Mouse (Mus musculus) forebrain, embryonic 12.5 days (tissue): ENCODE results near the gene BC004004. TPM values are rescaled to one million over a fixed set of nuclear protein-coding genes. Genes with fewer than 3 reads are reported as not detected.

Experiments
- ATAC-seq: fragments of 200-750 bp; cut with Nextera tagmentation; 2 replicates; pipeline ENCODE4 v1.8.0; 2017; ENCODE audit warnings: moderate TSS enrichment; ENCODE audit not compliant: low FRiP score
- H3K27ac ChIP-seq: fragments of 300-500 bp; sonication (generic); 2 replicates; pipeline ENCODE4 v1.5.1; 2016; ENCODE audit warnings: mild to moderate bottlenecking
- H3K27me3 ChIP-seq: fragments of 300-500 bp; sonication (generic); 2 replicates; pipeline ENCODE4 v1.6.1; 2016; ENCODE audit warnings: mild to moderate bottlenecking
- H3K36me3 ChIP-seq: fragments of 300-500 bp; sonication (generic); replicated peaks from 2 replicates; pipeline ENCODE4 v1.6.1; 2016; ENCODE audit warnings: mild to moderate bottlenecking
- H3K4me1 ChIP-seq: fragments of 300-500 bp; sonication (generic); 2 replicates; pipeline ENCODE4 v1.6.1; 2016
- H3K4me2 ChIP-seq: fragments of 300-500 bp; sonication (generic); 2 replicates; pipeline ENCODE4 v1.6.1; 2016; ENCODE audit warnings: mild to moderate bottlenecking, moderate library complexity
- H3K4me3 ChIP-seq: fragments of 300-500 bp; sonication (generic); replicated peaks from 2 replicates; pipeline ENCODE4 v1.5.1; 2016; ENCODE audit warnings: mild to moderate bottlenecking
- H3K9ac ChIP-seq: fragments of 300-500 bp; sonication (generic); 2 replicates; pipeline ENCODE4 v1.6.1; 2016; ENCODE audit warnings: mild to moderate bottlenecking
- H3K9me3 ChIP-seq: fragments of 300-500 bp; sonication (generic); 2 replicates; pipeline ENCODE4 v1.6.1; 2016
- WGBS: fragments of 180-500 bp; shearing (Covaris S2); methylation state at CpG from one replicate; pipeline ENCODE4 v1.1.7; 2016; 5-methylcytosine and 5-hydroxymethylcytosine counted together
- polyA plus RNA-seq: library from polyadenylated mRNA; unstranded; fragments of >200 nt; fragmentation: Nextera tagmentation; extraction: Ambion mirVana; gene quantifications from 2 replicates; pipeline ENCODE4 v1.2.1, GENCODE M21; 2016

BC004004 gene
- 65.0 and 65.2 TPM in 2 replicates for polyA plus RNA-seq

DNA sequence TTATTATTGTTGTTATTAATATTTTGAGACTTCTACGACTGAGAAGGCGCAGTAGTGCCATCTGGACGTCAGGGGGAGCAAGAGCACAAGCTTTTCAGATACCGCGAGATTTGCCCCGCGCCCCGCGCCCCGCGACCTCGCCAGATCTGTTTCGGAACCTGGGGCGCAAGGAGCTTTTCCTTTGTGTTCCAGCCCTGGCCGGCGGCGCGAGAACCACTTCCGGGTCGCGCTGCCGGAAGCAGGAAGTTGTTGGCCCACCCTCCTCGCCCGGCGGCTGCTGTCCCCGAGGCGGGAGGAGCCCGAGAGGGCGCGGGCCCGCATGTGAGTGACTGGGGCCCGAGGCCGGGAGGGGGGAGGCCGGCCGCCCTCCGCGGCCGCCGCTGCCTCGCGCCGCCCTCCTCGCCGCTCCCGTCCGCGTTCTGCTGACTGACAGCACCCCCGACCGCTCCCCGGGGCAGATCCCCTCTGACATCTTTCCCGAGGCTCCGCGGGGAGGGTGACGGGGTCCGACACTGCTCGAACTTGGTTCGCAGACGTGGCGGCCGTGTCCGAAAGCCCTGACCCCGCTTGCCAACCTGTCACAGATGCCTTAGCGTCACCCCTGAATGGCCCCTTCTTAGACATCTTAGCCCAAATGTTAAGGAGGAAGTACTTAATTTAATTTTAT is at the start of gene BC004004:
Gene BC004004, plus strand, starts transcription at position 107 of the 667 bp plus-strand sequence.
- WGBS, result under 1% methylated on average over 52 of the region's 63 CpGs
- Histone ChIP-seq H3K9me3 (no peaks in the 10 kb centered on the region), H3K4me3 (peak within 1 kb of the TSS; percentile 92), H3K36me3 (no peaks in the 10 kb centered on the region), H3K4me1 (peaks cover 26% of the 10 kb centered on the region), H3K4me2 (peak within 1 kb of the TSS; percentile 72), H3K27me3 (no peaks in the 10 kb centered on the region), H3K9ac (peak within 1 kb of the TSS; percentile 88), H3K27ac (peak within 1 kb of the TSS; percentile 82)
- peak; percentile 93 for ATAC-seq

GRCm38 (mm10) chr17:29220631-29221030 is 48.0 kb upstream of the BC004004 start:
- Histone ChIP-seq H3K4me3 (no peak overlapping the region), H3K4me1 (peaks cover 24% of the 10 kb centered on the region), H3K36me3 (no peaks in the 10 kb centered on the region), H3K9ac (no peak overlapping the region), H3K9me3 (no peaks in the 10 kb centered on the region), H3K27ac (no peak overlapping the region), H3K27me3 (peaks cover 8% of the 10 kb centered on the region; the same call in 1 of the 2 replicates), H3K4me2 (no peak overlapping the region)
- no peak for ATAC-seq
- 21% methylated on average over 14 of the region's 14 CpGs for WGBS

- no peak overlapping the region for H3K27ac ChIP-seq
- 80% methylated on average over 10 of the region's 10 CpGs for WGBS
- no peaks in the 10 kb centered on the region for H3K9me3 ChIP-seq
- peaks cover 2% of the 10 kb centered on the region; the same call in 1 of the 2 replicates for H3K4me1 ChIP-seq
- H3K4me2 ChIP-seq, result no peak overlapping the region
- no peaks in the 10 kb centered on the region for H3K36me3 ChIP-seq
- H3K9ac ChIP-seq, result no peak overlapping the region
- H3K4me3 ChIP-seq, result no peak overlapping the region
- ATAC-seq, result no peak
- H3K27me3 ChIP-seq, result peaks cover 22% of the 10 kb centered on the region
These were observed 37.5 kb upstream of the BC004004 start for GRCm38 (mm10) chr17:29231109-29231508.

- WGBS, result 78% methylated on average over 7 of the region's 7 CpGs
- peaks cover 63% of the 10 kb centered on the region for H3K27me3 ChIP-seq
- 0 out of 2 replicates have a peak overlapping the region, but pooled peaks have one; percentile 100 for H3K4me2 ChIP-seq
These were observed 32.5 kb upstream of the BC004004 start for GRCm38 (mm10) chr17:29236111-29236510.

GRCm38 (mm10) chr17:29237267-29237771 is 31.3 kb upstream of the BC004004 start:
- under 1% methylated on average over 32 of the region's 32 CpGs for WGBS
- no peak overlapping the region for H3K27ac ChIP-seq
- H3K9ac ChIP-seq, result peak overlapping the region; percentile 69
- peak overlapping the region; percentile 64 for H3K4me3 ChIP-seq
- H3K27me3 ChIP-seq, result peaks cover 63% of the 10 kb centered on the region
- H3K4me1 ChIP-seq, result peaks cover 35% of the 10 kb centered on the region
- no peaks in the 10 kb centered on the region for H3K36me3 ChIP-seq
- no peaks in the 10 kb centered on the region for H3K9me3 ChIP-seq
- H3K4me2 ChIP-seq, result peak overlapping the region; percentile 100
- no peak for ATAC-seq

More at GRCm38 (mm10) chr17:29236111-29236510, 32.5 kb upstream of the BC004004 start:
- no peak overlapping the region for H3K9ac ChIP-seq
- no peak overlapping the region for H3K27ac ChIP-seq
- peaks cover 27% of the 10 kb centered on the region for H3K4me1 ChIP-seq
- ATAC-seq, result no peak
- no peak overlapping the region for H3K4me3 ChIP-seq
- no peaks in the 10 kb centered on the region for H3K9me3 ChIP-seq
- H3K36me3 ChIP-seq, result no peaks in the 10 kb centered on the region

DNA sequence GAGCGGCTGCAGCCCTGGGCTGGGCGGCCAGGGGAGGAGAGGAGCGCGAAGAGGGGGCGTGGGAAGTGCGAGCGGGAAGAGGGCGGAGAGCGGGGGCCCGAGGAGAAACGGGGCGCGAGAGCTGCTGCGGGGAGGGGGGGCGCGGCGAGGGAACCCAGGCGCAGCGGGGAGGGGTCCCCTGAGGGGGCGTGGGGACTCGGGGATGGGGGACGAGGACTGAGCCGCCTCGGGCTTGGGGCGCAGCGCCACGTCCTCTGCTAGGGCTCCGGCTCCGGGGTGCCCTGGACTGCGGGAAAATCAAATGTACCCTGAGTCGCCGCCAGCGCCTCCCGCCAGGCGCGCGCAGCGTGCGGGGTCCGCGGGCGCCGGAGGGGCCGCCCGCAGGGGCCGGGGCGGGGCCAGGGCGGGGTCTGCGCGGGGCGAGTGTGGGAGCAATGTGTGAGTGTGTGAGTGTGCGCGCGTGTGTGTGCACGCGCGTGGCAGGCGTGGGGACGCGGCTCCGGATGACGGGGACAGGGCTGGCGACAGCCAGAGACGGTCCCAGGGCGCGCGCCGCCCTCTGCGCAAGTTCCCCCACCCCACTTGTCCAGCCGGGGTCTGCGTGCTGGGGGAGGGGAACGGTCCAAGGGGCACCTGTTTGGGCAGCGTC is 30.7 kb upstream of the BC004004 start, which contains the start of gene Cpne5:
Gene Cpne5, minus strand, starts transcription at position 396 of the 649 bp plus-strand sequence.
- H3K4me2 ChIP-seq, result peak within 1 kb of the TSS; percentile 100
- WGBS, result 1% methylated on average over 58 of the region's 73 CpGs
- H3K4me1 ChIP-seq, result peaks cover 38% of the 10 kb centered on the region
- H3K27ac ChIP-seq, result peak within 1 kb of the TSS; percentile 50; the same call in 1 of the 2 replicates
- peaks cover 67% of the 10 kb centered on the region for H3K27me3 ChIP-seq
- peak within 1 kb of the TSS; percentile 64 for H3K4me3 ChIP-seq
- H3K9ac ChIP-seq, result peak within 1 kb of the TSS; percentile 69
- no peaks in the 10 kb centered on the region for H3K9me3 ChIP-seq
- peak; percentile 64 for ATAC-seq
- no peaks in the 10 kb centered on the region for H3K36me3 ChIP-seq

- Histone ChIP-seq H3K36me3 (no peaks in the 10 kb centered on the region), H3K27me3 (peaks cover 67% of the 10 kb centered on the region), H3K27ac (peak overlapping the region; percentile 50; the same call in 1 of the 2 replicates), H3K4me3 (peak overlapping the region; percentile 64), H3K4me2 (peak overlapping the region; percentile 100), H3K4me1 (peaks cover 44% of the 10 kb centered on the region), H3K9ac (peak overlapping the region; percentile 69), H3K9me3 (no peaks in the 10 kb centered on the region)
- 2% methylated on average over 22 of the region's 23 CpGs for WGBS
- ATAC-seq, result no peak
These were observed 30.1 kb upstream of the BC004004 start for GRCm38 (mm10) chr17:29238421-29238945.

- H3K4me2 ChIP-seq, result no peak overlapping the region
- peaks cover 10% of the 10 kb centered on the region; the same call in 1 of the 2 replicates for H3K27me3 ChIP-seq
- H3K9ac ChIP-seq, result 0 out of 2 replicates have a peak overlapping the region, but pooled peaks have one; percentile 12
- 38% methylated on average over 11 of the region's 12 CpGs for WGBS
- H3K4me3 ChIP-seq, result no peak overlapping the region
- peak overlapping the region; percentile 37; the same call in 1 of the 2 replicates for H3K27ac ChIP-seq
- no peaks in the 10 kb centered on the region for H3K9me3 ChIP-seq
- peaks cover 15% of the 10 kb centered on the region for H3K36me3 ChIP-seq
- H3K4me1 ChIP-seq, result peaks cover 44% of the 10 kb centered on the region
- no peak for ATAC-seq
These were observed 23.7 kb upstream of the BC004004 start for GRCm38 (mm10) chr17:29244912-29245311.

GRCm38 (mm10) chr17:29245725-29246124 is 22.9 kb upstream of the BC004004 start:
- no peak overlapping the region for H3K4me2 ChIP-seq
- H3K4me1 ChIP-seq, result peaks cover 44% of the 10 kb centered on the region
- peak overlapping the region; percentile 12; the same call in 1 of the 2 replicates for H3K9ac ChIP-seq
- peak; percentile 42; the same call in 1 of the 2 replicates for ATAC-seq
- WGBS, result 34% methylated on average over 7 of the region's 7 CpGs
- H3K27me3 ChIP-seq, result peaks cover 8% of the 10 kb centered on the region; the same call in 1 of the 2 replicates
- H3K27ac ChIP-seq, result peak overlapping the region; percentile 37
- no peaks in the 10 kb centered on the region for H3K9me3 ChIP-seq
- no peak overlapping the region for H3K4me3 ChIP-seq
- peaks cover 23% of the 10 kb centered on the region for H3K36me3 ChIP-seq

DNA sequence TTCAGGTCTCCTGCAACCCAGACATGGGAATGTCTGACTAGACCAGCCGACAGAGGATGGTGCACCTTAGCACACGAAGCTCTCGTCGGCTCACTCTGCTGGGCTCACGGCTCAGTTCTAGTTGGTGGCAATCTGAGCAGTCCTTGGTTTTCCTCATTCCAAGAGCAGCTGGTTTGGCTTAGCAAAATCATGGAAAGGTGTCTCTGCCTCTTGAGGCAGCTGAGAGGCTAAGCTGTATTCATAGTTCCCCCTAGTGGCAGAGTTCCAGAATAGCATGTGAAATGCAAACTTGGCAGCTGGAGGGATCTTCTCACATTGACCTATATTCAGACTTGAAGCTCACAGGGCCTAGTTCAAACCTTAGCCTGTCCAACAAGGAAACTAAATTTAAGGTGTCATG is 22.0 kb upstream of the BC004004 start:
- Histone ChIP-seq H3K9ac (no peak overlapping the region), H3K27ac (peak overlapping the region; percentile 37; the same call in 1 of the 2 replicates), H3K36me3 (peaks cover 31% of the 10 kb centered on the region), H3K4me3 (no peak overlapping the region), H3K9me3 (no peaks in the 10 kb centered on the region), H3K4me2 (no peak overlapping the region), H3K27me3 (peaks cover 8% of the 10 kb centered on the region; the same call in 1 of the 2 replicates), H3K4me1 (peaks cover 42% of the 10 kb centered on the region)
- ATAC-seq, result peak; percentile 40; the same call in 1 of the 2 replicates
- WGBS, result 21% methylated on average over 5 of the region's 5 CpGs

DNA sequence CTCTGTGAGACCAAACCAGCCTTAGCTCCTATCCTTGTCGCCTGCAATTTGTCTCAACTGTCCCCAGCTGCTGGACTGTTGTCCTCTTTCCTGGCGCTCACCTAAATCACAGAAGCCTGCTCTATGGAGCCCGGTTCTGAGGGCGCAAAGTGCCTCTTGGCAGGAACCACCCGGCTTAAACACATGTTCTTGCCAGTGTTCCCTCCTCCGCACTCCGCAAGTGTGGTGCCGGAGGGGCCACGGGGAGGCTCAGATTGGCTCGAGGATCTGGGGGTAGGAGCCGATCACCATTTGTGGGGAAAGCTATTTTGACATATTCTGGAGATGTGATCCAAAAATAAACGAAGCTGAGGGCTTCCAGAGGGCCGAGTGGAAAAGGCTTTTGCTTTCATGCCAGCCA is 20.7 kb upstream of the BC004004 start:
- Histone ChIP-seq H3K27ac (0 out of 2 replicates have a peak overlapping the region, but pooled peaks have one; percentile 13), H3K27me3 (peaks cover 4% of the 10 kb centered on the region; the same call in 1 of the 2 replicates), H3K4me3 (no peak overlapping the region), H3K4me1 (peaks cover 37% of the 10 kb centered on the region), H3K4me2 (no peak overlapping the region), H3K9me3 (no peaks in the 10 kb centered on the region), H3K9ac (no peak overlapping the region), H3K36me3 (peaks cover 38% of the 10 kb centered on the region)
- no peak for ATAC-seq
- 85% methylated on average over 13 of the region's 13 CpGs for WGBS

- H3K36me3 ChIP-seq, result peaks cover 48% of the 10 kb centered on the region
- no peaks in the 10 kb centered on the region for H3K9me3 ChIP-seq
- peaks cover 24% of the 10 kb centered on the region for H3K4me1 ChIP-seq
- 73% methylated on average over 9 of the region's 9 CpGs for WGBS
- no peak overlapping the region for H3K4me2 ChIP-seq
- H3K27ac ChIP-seq, result no peak overlapping the region
- H3K9ac ChIP-seq, result no peak overlapping the region
- no peak overlapping the region for H3K4me3 ChIP-seq
- H3K27me3 ChIP-seq, result 0 out of 2 replicates have a peak, but pooled peaks cover under 1% of the 10 kb centered on the region
- ATAC-seq, result no peak
These were observed 19.1 kb upstream of the BC004004 start for GRCm38 (mm10) chr17:29249512-29249911.
